Mouse (Mus musculus) embryonic facial prominence, embryonic 11.5 days (tissue): ENCODE measurements at regions not wholly inside any gene's neighbourhood (a gene's known extent, or its start where the extent isn't known, plus 50 kb on each side); places are given as distances from the start of the nearest gene placed in this dataset.

ENCODE experiments used
- ATAC-seq: fragments of 200-750 bp; cut with Nextera tagmentation; replicated peaks from 2 replicates; pipeline ENCODE4 v1.8.0; 2017; ENCODE audit warnings: low read depth; ENCODE audit not compliant: insufficient number of reproducible peaks, low FRiP score, low TSS enrichment
- DNase-seq: peaks from one replicate; pipeline ENCODE4 v3.0.0-alpha.2; 2015; ENCODE audit warnings: low spot score
- H3K27ac ChIP-seq: fragments of 300-500 bp; sonication (generic); replicated peaks from 2 replicates; pipeline ENCODE4 v1.5.1; 2014; ENCODE audit warnings: mild to moderate bottlenecking, low read depth, low read length, control low read depth
- H3K27me3 ChIP-seq: fragments of 300-500 bp; sonication (generic); 2 replicates; pipeline ENCODE4 v1.6.1; 2014; ENCODE audit warnings: mild to moderate bottlenecking, low read length, moderate library complexity, mixed read lengths; ENCODE audit not compliant: control insufficient read depth, insufficient read depth
- H3K36me3 ChIP-seq: fragments of 300-500 bp; sonication (generic); replicated peaks from 2 replicates; pipeline ENCODE4 v1.6.1; 2014; ENCODE audit warnings: low read depth, mild to moderate bottlenecking, low read length, moderate library complexity, mixed read lengths; ENCODE audit not compliant: control insufficient read depth, insufficient read depth
- H3K4me1 ChIP-seq: fragments of 300-500 bp; sonication (generic); 2 replicates; pipeline ENCODE4 v1.6.1; 2014; ENCODE audit warnings: low read length, mixed read lengths; ENCODE audit not compliant: control insufficient read depth, insufficient read depth
- H3K4me2 ChIP-seq: fragments of 300-500 bp; sonication (generic); 2 replicates; pipeline ENCODE4 v1.6.1; 2014; ENCODE audit warnings: low read depth, mild to moderate bottlenecking, control low read depth, low read length, moderate library complexity
- H3K4me3 ChIP-seq: fragments of 300-500 bp; sonication (generic); 2 replicates; pipeline ENCODE4 v1.5.1; 2014; ENCODE audit warnings: low read depth, low read length, control low read depth
- H3K9ac ChIP-seq: fragments of 300-500 bp; sonication (generic); replicated peaks from 2 replicates; pipeline ENCODE4 v1.6.1; 2014; ENCODE audit warnings: mild to moderate bottlenecking, control low read depth, low read length
- H3K9me3 ChIP-seq: fragments of 300-500 bp; sonication (generic); replicated peaks from 2 replicates; pipeline ENCODE4 v1.6.1; 2016; ENCODE audit warnings: mild to moderate bottlenecking, low read length, inconsistent platforms, mixed read lengths; ENCODE audit not compliant: control insufficient read depth
- WGBS: fragments of 180-500 bp; shearing (Covaris S2); extraction: QIAGEN DNeasy Blood & Tissue Kit; methylation state at CpG from one replicate; pipeline ENCODE4 v1.1.7; 2014; 5-methylcytosine and 5-hydroxymethylcytosine counted together

- Histone ChIP-seq H3K27ac (no peak overlapping the region), H3K4me2 (no peak overlapping the region), H3K4me3 (no peak overlapping the region), H3K9me3 (no peaks in the 10 kb centered on the region), H3K9ac (no peak overlapping the region), H3K4me1 (no peaks in the 10 kb centered on the region), H3K36me3 (no peaks in the 10 kb centered on the region), H3K27me3 (no peaks in the 10 kb centered on the region)
- no peak for ATAC-seq
- no peak for DNase-seq
- 71% methylated on average over 7 of the region's 7 CpGs for WGBS
These were observed 111.8 kb upstream of the Gm3448 start for GRCm38 (mm10) chr17:15152996-15153735.

GRCm38 (mm10) chr17:15152477-15152876 is 111.1 kb upstream of the Gm3448 start:
- Histone ChIP-seq H3K4me2 (no peak overlapping the region), H3K9ac (no peak overlapping the region), H3K27me3 (no peaks in the 10 kb centered on the region), H3K36me3 (no peaks in the 10 kb centered on the region), H3K4me3 (no peak overlapping the region), H3K4me1 (no peaks in the 10 kb centered on the region), H3K9me3 (no peaks in the 10 kb centered on the region), H3K27ac (no peak overlapping the region)
- DNase-seq (no peak), ATAC-seq (no peak)
- 56% methylated on average over 7 of the region's 7 CpGs for WGBS

- H3K9ac ChIP-seq: no peak overlapping the region
- H3K4me2 ChIP-seq: no peak overlapping the region
- H3K27me3 ChIP-seq: no peaks in the 10 kb centered on the region
- WGBS: 70% methylated on average over 3 of the region's 3 CpGs
- no peak overlapping the region for H3K27ac ChIP-seq
- no peak overlapping the region for H3K4me3 ChIP-seq
- no peaks in the 10 kb centered on the region for H3K9me3 ChIP-seq
- no peaks in the 10 kb centered on the region for H3K36me3 ChIP-seq
- DNase-seq: no peak
- no peak for ATAC-seq
- H3K4me1 ChIP-seq: no peaks in the 10 kb centered on the region
These were observed 110.4 kb upstream of the Gm3448 start for GRCm38 (mm10) chr17:15151695-15152094.

DNA sequence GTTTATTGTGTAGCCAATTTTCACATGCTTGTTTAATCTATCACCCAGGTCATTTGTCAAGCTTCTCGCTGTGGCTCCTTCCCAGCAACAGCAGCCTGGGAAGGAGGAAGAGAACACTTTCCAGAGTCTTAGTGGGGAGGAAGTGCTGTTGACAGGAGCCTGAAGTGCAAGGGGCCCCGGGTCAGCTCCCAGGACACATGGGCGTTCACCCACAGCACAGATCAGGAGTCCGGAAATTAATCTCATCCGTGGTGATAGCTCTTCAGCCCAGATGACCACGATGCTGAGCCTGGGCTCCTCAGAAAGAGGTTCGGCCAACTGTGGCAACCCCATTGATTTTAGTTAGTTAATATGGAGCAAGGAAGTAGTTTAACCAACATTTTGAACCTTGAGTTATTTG is 105.3 kb upstream of the Gm3448 start:
- no peaks in the 10 kb centered on the region for H3K36me3 ChIP-seq
- H3K9ac ChIP-seq: no peak overlapping the region
- no peak overlapping the region for H3K4me3 ChIP-seq
- no peak overlapping the region for H3K4me2 ChIP-seq
- WGBS: 63% methylated on average over 7 of the region's 7 CpGs
- H3K9me3 ChIP-seq: no peaks in the 10 kb centered on the region
- no peaks in the 10 kb centered on the region for H3K27me3 ChIP-seq
- H3K27ac ChIP-seq: no peak overlapping the region
- no peak for ATAC-seq
- no peak for DNase-seq
- H3K4me1 ChIP-seq: no peaks in the 10 kb centered on the region

- 82% methylated on average over 14 of the region's 14 CpGs for WGBS
- no peaks in the 10 kb centered on the region for H3K9me3 ChIP-seq
- H3K4me3 ChIP-seq: no peak overlapping the region
- DNase-seq (no peak), ATAC-seq (no peak)
- H3K36me3 ChIP-seq: no peaks in the 10 kb centered on the region
- H3K27ac ChIP-seq: no peak overlapping the region
- no peak overlapping the region for H3K4me2 ChIP-seq
- H3K27me3 ChIP-seq: no peaks in the 10 kb centered on the region
- no peak overlapping the region for H3K9ac ChIP-seq
- H3K4me1 ChIP-seq: no peaks in the 10 kb centered on the region
These were observed 104.0 kb upstream of the Gm3448 start for GRCm38 (mm10) chr17:15145191-15145968.

DNA sequence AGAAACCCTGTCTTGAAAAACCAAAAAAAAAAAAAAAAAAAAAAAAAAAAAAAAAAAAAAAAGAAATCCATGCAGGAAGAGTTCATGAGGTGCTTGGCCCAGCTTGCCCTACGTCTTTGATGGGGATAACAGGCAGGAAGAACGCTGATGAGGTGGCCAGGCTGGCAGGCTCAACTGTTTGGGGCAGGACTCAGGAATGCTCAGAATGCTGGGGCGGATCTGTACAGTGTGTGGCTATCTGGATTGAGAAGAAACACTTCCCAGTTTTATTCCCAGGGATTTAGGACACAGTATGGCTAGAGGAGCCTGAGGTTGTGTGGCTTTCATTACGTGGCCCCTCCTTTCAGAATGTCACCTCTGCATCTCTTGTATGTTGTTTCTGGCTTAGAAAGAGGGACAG is 99.1 kb upstream of the Gm3448 start:
- H3K27ac ChIP-seq: no peak overlapping the region
- H3K27me3 ChIP-seq: no peaks in the 10 kb centered on the region
- no peak overlapping the region for H3K4me3 ChIP-seq
- no peaks in the 10 kb centered on the region for H3K4me1 ChIP-seq
- ATAC-seq (no peak), DNase-seq (no peak)
- 61% methylated on average over 4 of the region's 4 CpGs for WGBS
- H3K9me3 ChIP-seq: no peaks in the 10 kb centered on the region
- H3K9ac ChIP-seq: no peak overlapping the region
- H3K4me2 ChIP-seq: no peak overlapping the region
- no peaks in the 10 kb centered on the region for H3K36me3 ChIP-seq
